25 mouse cellular contexts compared by ENCODE assay signal in genomic region chr10:116686741-116687140, GRCm38 (mm10).
DNase-seq lines count a peak whose midpoint lies in the region; ATAC-seq and TF ChIP-seq lines count a peak whose summit lies in the region.
"Had no signal": no experiment of that assay in that cellular context is flagged by ENCODE, and none has a peak within 500 bp of the region (broad histone marks: within the 10 kb centered on the region; RNA-seq: fewer than 3 reads in every experiment).

No protein-coding gene starts in this region.

- H3K36me3 ChIP-seq in heart, embryonic 12.5 days = no peaks in the 10 kb centered on the region
- no peaks in the 10 kb centered on the region for H3K36me3 ChIP-seq in testis, adult 2 months (ENCODE audit: control insufficient read depth, insufficient read depth, low read length)
- H3K36me3 ChIP-seq: heart, embryonic 13.5 days; limb, embryonic 13.5 days; liver, embryonic 12.5 days; midbrain, embryonic 13.5 days; neural tube, embryonic 13.5 days had no signal

- H3K27me3 ChIP-seq in heart, embryonic 12.5 days (replicated peaks) = no peaks in the 10 kb centered on the region
- no peaks in the 10 kb centered on the region for H3K27me3 ChIP-seq in testis, adult 2 months (ENCODE audit: control insufficient read depth, insufficient read depth, low read length)
- H3K27me3 ChIP-seq: forebrain, embryonic 13.5 days; heart, embryonic 13.5 days; limb, embryonic 13.5 days; liver, embryonic 12.5 days; midbrain, embryonic 13.5 days; neural tube, embryonic 13.5 days; Patski had no signal

- DNase-seq in gastrocnemius, adult 2 months = peak; percentile 20
- DNase-seq in gastrocnemius, postnatal 10 days = no peak
- DNase-seq in heart, postnatal 14 days = peak; percentile 5 to 13
- no peak for DNase-seq in testis, postnatal 14 days (ENCODE audit: low spot score)
- no peak for DNase-seq in retina, embryonic 14.5 days (ENCODE audit: low spot score)
- no peak for DNase-seq in left cerebral cortex, adult 9 months (ENCODE audit: low spot score in 2 of 2)
- DNase-seq: cerebellum, adult 8-10 months; cerebellum, postnatal 25 days; liver, postnatal 0 days; retina, postnatal 1 day; right cerebral cortex, postnatal 14 days; thymus, postnatal 14 days had no signal

- WGBS in heart, embryonic 12.5 days = 90% methylated on average over 11 of the region's 11 CpGs

- no peaks in the 10 kb centered on the region for H3K4me1 ChIP-seq in heart, embryonic 12.5 days (replicated peaks)
- H3K4me1 ChIP-seq in testis, adult 2 months (ENCODE audit: control insufficient read depth, insufficient read depth, low read length) = no peaks in the 10 kb centered on the region; the same call in 1 of the 2 replicates
- H3K4me1 ChIP-seq: forebrain, embryonic 13.5 days; heart, embryonic 13.5 days; liver, embryonic 12.5 days; midbrain, embryonic 13.5 days; neural tube, embryonic 13.5 days had no signal

- H3K4me2 ChIP-seq in heart, embryonic 12.5 days = no peak overlapping the region
- H3K4me2 ChIP-seq: forebrain, embryonic 13.5 days; heart, embryonic 13.5 days; limb, embryonic 13.5 days; liver, embryonic 12.5 days; midbrain, embryonic 13.5 days; neural tube, embryonic 13.5 days had no signal

- H3K4me3 ChIP-seq in gastrocnemius, adult 2 months = no peak overlapping the region
- no peak overlapping the region for H3K4me3 ChIP-seq in heart, embryonic 12.5 days
- peak overlapping the region; percentile 52 for H3K4me3 ChIP-seq in testis, adult 2 months (ENCODE audit: control insufficient read depth, low read depth, low read length)
- H3K4me3 ChIP-seq: forebrain, embryonic 13.5 days; heart, embryonic 13.5 days; layer of hippocampus, adult 2 months; left cerebral cortex, adult 2 months; limb, embryonic 13.5 days; liver, embryonic 12.5 days; midbrain, embryonic 13.5 days; neural tube, embryonic 13.5 days had no signal

- no peak for TF ChIP-seq POLR2A in testis, adult 2 months (IDR thresholded peaks at IDR 0.05; ENCODE audit: control insufficient read depth, low read depth, low read length)

- ATAC-seq in heart, embryonic 12.5 days (ENCODE audit: insufficient number of reproducible peaks, low FRiP score) = no peak
- ATAC-seq: forebrain, embryonic 13.5 days; hindbrain, embryonic 16.5 days; liver, embryonic 12.5 days; liver, postnatal 0 days; midbrain, embryonic 13.5 days; Patski had no signal

- H3K9ac ChIP-seq in heart, embryonic 12.5 days = no peak overlapping the region
- H3K9ac ChIP-seq: forebrain, embryonic 13.5 days; heart, embryonic 13.5 days; limb, embryonic 13.5 days; liver, embryonic 12.5 days; liver, postnatal 0 days; midbrain, embryonic 13.5 days; neural tube, embryonic 13.5 days had no signal

- intact Hi-C loops in gastrocnemius, adult 2 months (cut with DNase I) = no loop called here
- intact Hi-C loops in heart, postnatal 14 days (cut with DNase I) = no loop called here

- TF ChIP-seq CTCF in gastrocnemius, adult 2 months (IDR thresholded peaks at IDR 0.05) = no peak
- no peak for TF ChIP-seq CTCF in testis, adult 2 months (IDR thresholded peaks at IDR 0.05; ENCODE audit: control insufficient read depth, insufficient read depth, insufficient replicate concordance, low read depth, low read length)

- H3K27ac ChIP-seq in gastrocnemius, adult 2 months = no peak overlapping the region
- H3K27ac ChIP-seq in heart, embryonic 12.5 days (ENCODE audit: poor library complexity, severe bottlenecking) = no peak overlapping the region
- peak overlapping the region; percentile 10; the same call in 1 of the 2 replicates for H3K27ac ChIP-seq in testis, adult 2 months (ENCODE audit: control insufficient read depth, insufficient read depth, low read depth, low read length)
- H3K27ac ChIP-seq: forebrain, embryonic 13.5 days; heart, embryonic 13.5 days; layer of hippocampus, adult 2 months; left cerebral cortex, adult 2 months; limb, embryonic 13.5 days; liver, embryonic 12.5 days; macrophage; midbrain, embryonic 13.5 days; neural tube, embryonic 13.5 days had no signal

- no peaks in the 10 kb centered on the region for H3K9me3 ChIP-seq in heart, embryonic 12.5 days (replicated peaks)
- H3K9me3 ChIP-seq: forebrain, embryonic 13.5 days; heart, embryonic 13.5 days; limb, embryonic 13.5 days; liver, embryonic 12.5 days; midbrain, embryonic 13.5 days; neural tube, embryonic 13.5 days had no signal

Comparison
In these comparisons a context has a peak if more than half of its experiments do, and no peak if none do; other contexts are left out.
1. DNase-seq: peak in gastrocnemius, adult 2 months (single experiment) and heart, postnatal 14 days (2 of 2); none in gastrocnemius, postnatal 10 days (single experiment), testis, postnatal 14 days (single experiment), retina, embryonic 14.5 days (single experiment) and left cerebral cortex, adult 9 months (0 of 2).